Mouse (Mus musculus): ENCODE data around the gene Jchain. TPM values are rescaled to one million over a fixed set of nuclear protein-coding genes. Genes with fewer than 3 reads are reported as not detected.

The Jchain gene
- total RNA-seq, 1 experiment from 2014 or later: 33.5 TPM

GRCm38 (mm10) chr5:88542651-88543282, 15.1 kb upstream of the Jchain start:
- peak in 1 of 2 experiments; percentile 48; a peak in 2 of 4 replicates for ATAC-seq (replicated peaks in 1 of 2; ENCODE audit: insufficient read depth in 1 of 2, low FRiP score in 2 of 2, low TSS enrichment in 1 of 2, low read depth in 1 of 2, poor library complexity in 2 of 2, severe bottlenecking in 2 of 2)

- no peak for ATAC-seq (replicated peaks in 1 of 2; ENCODE audit: insufficient read depth in 1 of 2, low FRiP score in 2 of 2, low TSS enrichment in 1 of 2, low read depth in 1 of 2, poor library complexity in 2 of 2, severe bottlenecking in 2 of 2)
Observed at GRCm38 (mm10) chr5:88540845-88541244, 13.2 kb upstream of the Jchain start.

- no peak for ATAC-seq (replicated peaks in 1 of 2; ENCODE audit: insufficient read depth in 1 of 2, low FRiP score in 2 of 2, low TSS enrichment in 1 of 2, low read depth in 1 of 2, poor library complexity in 2 of 2, severe bottlenecking in 2 of 2)
Observed at GRCm38 (mm10) chr5:88534697-88535096, 7.0 kb upstream of the Jchain start.

- no peak for ATAC-seq (replicated peaks in 1 of 2; ENCODE audit: insufficient read depth in 1 of 2, low FRiP score in 2 of 2, low TSS enrichment in 1 of 2, low read depth in 1 of 2, poor library complexity in 2 of 2, severe bottlenecking in 2 of 2)
Observed at GRCm38 (mm10) chr5:88530908-88531307, 3.2 kb upstream of the Jchain start.

GRCm38 (mm10) chr5:88519232-88519631, 8.5 kb downstream of the Jchain start:
- peak; percentile 71 to 81; a peak in 3 of 4 replicates for ATAC-seq (replicated peaks in 1 of 2; ENCODE audit: insufficient read depth in 1 of 2, low FRiP score in 2 of 2, low TSS enrichment in 1 of 2, low read depth in 1 of 2, poor library complexity in 2 of 2, severe bottlenecking in 2 of 2)

- ATAC-seq (replicated peaks in 1 of 2; ENCODE audit: insufficient read depth in 1 of 2, low FRiP score in 2 of 2, low TSS enrichment in 1 of 2, low read depth in 1 of 2, poor library complexity in 2 of 2, severe bottlenecking in 2 of 2): no peak; a peak in 1 of 4 replicates
Observed at GRCm38 (mm10) chr5:88508990-88509389, 18.7 kb downstream of the Jchain start.

- peak; percentile 46 to 53; a peak in 2 of 4 replicates for ATAC-seq (replicated peaks in 1 of 2; ENCODE audit: insufficient read depth in 1 of 2, low FRiP score in 2 of 2, low TSS enrichment in 1 of 2, low read depth in 1 of 2, poor library complexity in 2 of 2, severe bottlenecking in 2 of 2)
Observed at GRCm38 (mm10) chr5:88508555-88508954, 19.1 kb downstream of the Jchain start.

GRCm38 (mm10) chr5:88499781-88500180, 27.9 kb downstream of the Jchain start:
- ATAC-seq (replicated peaks in 1 of 2; ENCODE audit: insufficient read depth in 1 of 2, low FRiP score in 2 of 2, low TSS enrichment in 1 of 2, low read depth in 1 of 2, poor library complexity in 2 of 2, severe bottlenecking in 2 of 2): peak; percentile 25 to 40; a peak in 1 of 4 replicates

- ATAC-seq (replicated peaks in 1 of 2; ENCODE audit: insufficient read depth in 1 of 2, low FRiP score in 2 of 2, low TSS enrichment in 1 of 2, low read depth in 1 of 2, poor library complexity in 2 of 2, severe bottlenecking in 2 of 2): no peak
Observed at GRCm38 (mm10) chr5:88491111-88491510, 36.6 kb downstream of the Jchain start.

- no peak for ATAC-seq (replicated peaks in 1 of 2; ENCODE audit: insufficient read depth in 1 of 2, low FRiP score in 2 of 2, low TSS enrichment in 1 of 2, low read depth in 1 of 2, poor library complexity in 2 of 2, severe bottlenecking in 2 of 2)
Observed at GRCm38 (mm10) chr5:88489004-88489403, 38.7 kb downstream of the Jchain start.

- no peak for ATAC-seq (replicated peaks in 1 of 2; ENCODE audit: insufficient read depth in 1 of 2, low FRiP score in 2 of 2, low TSS enrichment in 1 of 2, low read depth in 1 of 2, poor library complexity in 2 of 2, severe bottlenecking in 2 of 2)
Observed at GRCm38 (mm10) chr5:88487675-88488074, 40.0 kb downstream of the Jchain start, which contains the start of gene Enam. Gene Enam (plus strand): TSS chr5:88487975.

Other genes with a start within 250 kb of the Jchain start
- not detected in 2 replicates for gene Prol1, start 210.6 kb downstream of the Jchain start, total RNA-seq (2017)
- gene Amtn, start 151.8 kb downstream of the Jchain start, total RNA-seq (2017): not detected in 2 replicates
- not detected in 2 replicates for gene Ambn, start 71.9 kb downstream of the Jchain start, total RNA-seq (2017)
- gene Enam, start 39.9 kb downstream of the Jchain start, total RNA-seq (2017): not detected in 2 replicates
- 61.8 and 80.9 TPM in 2 replicates for gene Utp3, start 26.6 kb upstream of the Jchain start, total RNA-seq (2017)
- gene Rufy3, start 37.1 kb upstream of the Jchain start, total RNA-seq (2017): 18.1 and 19.5 TPM in 2 replicates
- gene Grsf1, start 148.3 kb upstream of the Jchain start, total RNA-seq (2017): 80.8 and 112 TPM in 2 replicates
- 12.6 and 19.9 TPM in 2 replicates for gene Mob1b, start 193.0 kb upstream of the Jchain start, total RNA-seq (2017)
- gene Dck, start 237.1 kb upstream of the Jchain start, total RNA-seq (2017): 30.8 and 45.9 TPM in 2 replicates